Mouse (Mus musculus): ENCODE measurements at regions not wholly inside any gene's neighbourhood (a gene's known extent, or its start where the extent isn't known, plus 50 kb on each side); places are given as distances from the start of the nearest gene placed in this dataset.

DNA sequence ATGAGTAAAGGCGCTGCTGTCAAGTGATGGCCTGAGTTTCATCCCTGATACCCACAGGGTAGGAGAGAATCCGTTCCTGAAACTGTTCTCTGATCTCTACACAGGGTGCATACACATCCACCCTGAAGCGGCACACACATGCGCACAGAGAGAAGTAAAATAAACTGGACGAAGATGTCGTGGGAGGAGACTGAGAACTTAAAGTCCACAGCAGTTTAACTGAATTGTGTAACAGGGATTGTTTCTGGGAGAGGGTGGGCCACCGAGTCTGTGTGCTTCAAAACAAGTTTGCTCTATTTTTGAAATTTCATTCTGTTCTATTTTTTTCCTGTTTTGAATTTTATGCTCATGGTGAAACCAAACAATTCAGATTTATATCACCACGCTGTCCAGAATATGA lies 63.0 kb upstream of the Paqr3 start:
- no peak for TF ChIP-seq TCF12 (IDR thresholded peaks at IDR 0.05; ENCODE audit: low read depth, low read length)
- no peak for TF ChIP-seq GABPA (IDR thresholded peaks at IDR 0.05; ENCODE audit: insufficient replicate concordance, low read depth, low read length)
- no peak for TF ChIP-seq POLR2A (IDR thresholded peaks at IDR 0.05; ENCODE audit: low read depth, low read length)
- TF ChIP-seq SIN3A (IDR thresholded peaks at IDR 0.05; ENCODE audit: low read length) = no peak

GRCm38 (mm10) chr5:97167401-97168249 lies 56.2 kb upstream of the Paqr3 start:
- in situ Hi-C loops (cut with MboI; ENCODE audit: low pct_ligation_motif_present, low pct_unique_long_range_greater_than_20kb, low sequenced_read_pairs) = no loop called here
- Histone ChIP-seq H3K4me2 (ENCODE audit: insufficient read depth, low read depth, poor library complexity, severe bottlenecking) (no peak overlapping the region), H3K9ac (ENCODE audit: insufficient read depth, low read depth) (no peak overlapping the region), H3K36me3 (replicated peaks in 1 of 2; ENCODE audit: control insufficient read depth in 1 of 2, insufficient read depth in 1 of 2, low read length in 1 of 2) (no peaks in the 10 kb centered on the region), H3K4me1 (ENCODE audit: control insufficient read depth in 1 of 2, insufficient read depth in 2 of 2) (no peaks in the 10 kb centered on the region), H3K79me2 (replicated peaks; ENCODE audit: control insufficient read depth, extremely low read depth, insufficient read depth, poor library complexity, severe bottlenecking) (no peaks in the 10 kb centered on the region), H3K27ac (ENCODE audit: insufficient read depth, low read depth) (no peak overlapping the region), H3K27me3 (replicated peaks) (no peaks in the 10 kb centered on the region), H3K4me3 (replicated peaks in 1 of 3; ENCODE audit: low read depth in 2 of 3, low read length in 2 of 3, poor library complexity in 1 of 3) (no peak overlapping the region), H3K9me3 (replicated peaks; ENCODE audit: low read length) (no peaks in the 10 kb centered on the region)
- DNase-seq (ENCODE audit: extremely low read depth) = no peak
- dilution Hi-C loops (cut with MboI; ENCODE audit: extremely low pct_ligation_motif_present, extremely low pct_unique_long_range_greater_than_20kb, low sequenced_read_pairs) = no loop called here
- TF ChIP-seq CHD2 (IDR thresholded peaks at IDR 0.05; ENCODE audit: low read length) = no peak
- no peak for TF ChIP-seq MYC (IDR thresholded peaks at IDR 0.05; ENCODE audit: low read depth, low read length)
- TF ChIP-seq JUN (IDR thresholded peaks at IDR 0.05; ENCODE audit: insufficient read depth, low read depth, low read length) = no peak
- no peak for TF ChIP-seq MAX (IDR thresholded peaks at IDR 0.05; ENCODE audit: low read length)
- TF ChIP-seq BHLHE40 (IDR thresholded peaks at IDR 0.05; ENCODE audit: low read depth, low read length) = no peak
- no peak for TF ChIP-seq EP300 (IDR thresholded peaks at IDR 0.05; ENCODE audit: low read length)
- no peak for TF ChIP-seq E2F4 (IDR thresholded peaks at IDR 0.05; ENCODE audit: insufficient replicate concordance, low read depth, low read length)
- TF ChIP-seq MEF2A (IDR thresholded peaks at IDR 0.05; ENCODE audit: borderline replicate concordance, low read depth, low read length) = no peak
- no peak for TF ChIP-seq POLR2A (IDR thresholded peaks at IDR 0.05; ENCODE audit: low read depth, low read length)
- TF ChIP-seq GABPA (IDR thresholded peaks at IDR 0.05; ENCODE audit: insufficient replicate concordance, low read depth, low read length) = no peak
- TF ChIP-seq JUND (conservative IDR thresholded peaks at IDR 0.05; ENCODE audit: low read depth, low read length) = no peak
- TF ChIP-seq UBTF (IDR thresholded peaks at IDR 0.05; ENCODE audit: low read depth, low read length) = no peak
- no peak for TF ChIP-seq CTCF (conservative IDR thresholded peaks at IDR 0.05 in 1 of 2, IDR thresholded peaks at IDR 0.05 in 1 of 2; ENCODE audit: low read depth in 2 of 2, low read length in 2 of 2)
- TF ChIP-seq HCFC1 (IDR thresholded peaks at IDR 0.05; ENCODE audit: low read depth, low read length) = no peak
- TF ChIP-seq SIN3A (IDR thresholded peaks at IDR 0.05; ENCODE audit: low read length) = no peak
- no peak for TF ChIP-seq POLR2AphosphoS2 (IDR thresholded peaks at IDR 0.05; ENCODE audit: low read depth, low read length)

More for the DNA sequence above, 63.0 kb upstream of the Paqr3 start:
- H3K9me3 ChIP-seq (replicated peaks; ENCODE audit: low read length) = no peaks in the 10 kb centered on the region
- H3K36me3 ChIP-seq (replicated peaks in 1 of 2; ENCODE audit: control insufficient read depth in 1 of 2, insufficient read depth in 1 of 2, low read length in 1 of 2) = no peaks in the 10 kb centered on the region
- no peak overlapping the region for H3K27ac ChIP-seq (ENCODE audit: insufficient read depth, low read depth)
- H3K9ac ChIP-seq (ENCODE audit: insufficient read depth, low read depth) = no peak overlapping the region
- peaks cover 0 to 8% of the 10 kb centered on the region in 2 experiments; a peak in 1 of 4 replicates for H3K4me1 ChIP-seq (ENCODE audit: control insufficient read depth in 1 of 2, insufficient read depth in 2 of 2)
- no peak for DNase-seq (ENCODE audit: extremely low read depth)
- in situ Hi-C loops (cut with MboI; ENCODE audit: low pct_ligation_motif_present, low pct_unique_long_range_greater_than_20kb, low sequenced_read_pairs) (no loop called here), dilution Hi-C loops (cut with MboI; ENCODE audit: extremely low pct_ligation_motif_present, extremely low pct_unique_long_range_greater_than_20kb, low sequenced_read_pairs) (no loop called here)
- no peaks in the 10 kb centered on the region for H3K79me2 ChIP-seq (replicated peaks; ENCODE audit: control insufficient read depth, extremely low read depth, insufficient read depth, poor library complexity, severe bottlenecking)
- H3K4me2 ChIP-seq (ENCODE audit: insufficient read depth, low read depth, poor library complexity, severe bottlenecking) = no peak overlapping the region
- no peaks in the 10 kb centered on the region for H3K27me3 ChIP-seq (replicated peaks)
- H3K4me3 ChIP-seq (replicated peaks in 1 of 3; ENCODE audit: low read depth in 2 of 3, low read length in 2 of 3, poor library complexity in 1 of 3) = no peak overlapping the region
